Mouse (Mus musculus) c-Kit-positive CD71-negative TER-119-negative erythroid progenitor cells, embryonic 14.5 days (primary cell): ENCODE results near the gene Prss50.
"Not testable (repeated sequence)": the region's sequence is repeated elsewhere in the genome, so short reads cannot be mapped to it uniquely, and the experiment has no call there.

Experiments
- DNase-seq: peaks from one replicate; pipeline ENCODE4 v3.0.0-alpha.2; 2013; ENCODE audit warnings: low read depth

The Prss50 gene

DNA sequence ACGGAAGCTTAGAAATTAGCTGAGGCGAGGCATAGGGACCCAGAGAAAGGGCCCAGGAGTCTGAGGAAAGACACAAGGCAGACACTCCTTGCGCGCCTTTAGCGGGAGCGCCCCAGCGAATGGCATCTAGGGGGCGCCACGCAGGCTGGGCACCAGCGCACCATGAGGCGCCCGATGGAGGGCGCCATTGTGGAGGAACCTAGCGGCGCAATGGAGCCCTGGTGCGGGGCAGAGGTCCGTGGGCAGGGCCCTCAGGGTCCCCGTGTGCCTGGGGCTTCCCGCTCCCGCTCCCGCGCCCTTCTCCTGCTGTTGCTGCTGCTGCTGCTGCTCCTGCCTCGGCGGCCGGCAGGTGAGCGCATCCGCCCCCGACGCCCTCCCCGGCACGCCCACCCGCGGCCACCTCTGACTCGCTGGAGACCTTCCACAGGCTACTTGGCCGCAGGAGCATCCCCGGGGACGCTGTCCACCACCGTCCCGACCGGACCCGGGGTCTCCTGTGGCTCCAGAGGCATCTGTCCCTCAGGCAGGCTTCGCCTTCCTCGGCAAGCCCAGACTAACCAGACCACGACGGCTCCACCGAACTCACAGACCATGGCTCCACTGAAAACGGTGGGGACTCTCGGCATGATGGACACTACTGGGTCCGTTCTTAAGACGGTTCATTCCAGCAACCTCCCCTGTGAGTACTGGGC lies at the start of gene Prss50:
TSS of gene Prss50 (plus strand) at position 187 of the 692 bp plus-strand sequence.
- DNase-seq: no peak

DNA sequence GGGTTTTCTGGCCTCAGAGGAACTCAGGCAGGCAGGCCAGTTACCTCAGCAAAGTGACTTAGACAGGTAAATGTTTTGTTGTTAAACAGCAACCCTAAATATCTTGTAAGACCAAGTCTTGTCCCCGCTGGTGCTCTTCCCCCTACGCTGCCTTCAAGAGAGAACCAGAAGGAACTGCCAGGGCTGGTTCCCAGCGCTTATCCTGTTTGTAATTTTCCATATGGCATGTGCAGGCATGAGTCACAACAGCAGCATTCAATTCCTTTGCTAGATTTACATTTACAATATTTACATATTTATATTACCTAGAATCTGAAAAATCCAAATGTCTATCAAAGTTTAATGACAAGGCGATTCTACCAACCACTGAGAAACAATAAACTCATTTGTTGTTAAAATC lies 47.7 kb upstream of the Prss50 start:
- no peak for DNase-seq

GRCm38 (mm10) chr9:110813789-110814188 lies 44.0 kb upstream of the Prss50 start, which contains the start of gene Prss44:
Gene Prss44 (plus strand): TSS chr9:110813994.
- DNase-seq: no peak

- not testable (repeated sequence) for DNase-seq
These were observed 37.2 kb upstream of the Prss50 start for GRCm38 (mm10) chr9:110820546-110820945.

GRCm38 (mm10) chr9:110821436-110821835 lies 36.3 kb upstream of the Prss50 start:
- DNase-seq: no peak

DNA sequence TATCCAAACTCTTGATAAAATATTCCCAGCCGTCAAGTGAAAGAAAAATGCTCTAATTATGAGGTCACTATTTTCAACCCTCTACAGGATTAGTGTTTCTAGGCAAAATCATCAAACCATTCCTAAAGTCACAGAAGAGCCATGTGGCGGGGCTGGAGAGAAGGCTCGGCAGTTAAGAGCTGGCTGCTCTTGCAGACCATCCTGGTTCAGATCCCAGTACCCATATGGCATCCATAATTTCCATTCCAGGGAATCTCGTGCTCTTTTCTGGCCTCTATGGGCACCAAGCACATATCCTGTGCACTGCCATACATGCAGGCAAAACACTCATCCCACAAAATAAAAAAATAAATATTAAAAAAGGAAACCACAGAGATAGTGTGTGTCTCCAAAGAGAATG lies 32.3 kb upstream of the Prss50 start:
- no peak for DNase-seq

DNA sequence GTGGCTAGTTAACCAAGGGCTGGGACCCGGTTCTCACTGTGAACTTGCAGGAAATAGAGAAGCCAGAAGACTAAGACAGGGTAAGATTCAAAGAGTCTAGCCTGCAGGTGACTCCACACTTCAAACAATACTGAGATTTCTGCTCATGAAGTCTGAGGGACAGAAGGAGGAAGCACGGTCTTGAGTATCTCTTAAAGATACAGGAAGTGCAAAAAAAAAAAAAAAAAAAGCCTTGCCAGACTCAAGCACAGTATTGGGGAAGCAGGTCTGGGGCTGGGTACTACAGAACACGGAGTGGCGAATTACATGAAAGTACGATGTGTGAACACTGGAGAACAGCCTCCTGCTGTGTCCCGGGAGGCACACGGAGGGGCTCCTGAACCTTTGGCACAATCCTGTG lies 31.9 kb upstream of the Prss50 start:
- no peak for DNase-seq

DNA sequence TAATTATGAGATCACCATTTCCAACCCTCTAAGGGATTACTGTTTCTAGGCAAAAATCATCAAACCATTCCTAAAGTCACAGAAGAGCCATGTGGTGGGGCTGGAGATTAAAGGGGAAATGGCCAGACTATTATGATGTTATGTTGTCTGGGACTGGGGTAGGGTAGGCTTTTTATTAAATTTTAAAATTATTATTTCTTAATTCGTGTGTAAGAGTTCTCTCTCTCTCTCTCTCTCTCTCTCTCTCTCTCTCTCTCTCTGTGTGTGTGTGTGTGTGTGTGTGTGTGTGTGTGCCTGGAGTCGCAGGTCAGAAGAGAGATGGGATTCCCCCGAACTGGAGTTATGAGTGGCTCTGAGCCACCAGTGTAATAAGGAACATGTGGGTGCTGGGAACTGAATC lies 31.4 kb upstream of the Prss50 start, which contains the start of gene Prss43:
TSS of gene Prss43 (plus strand) at position 301 of the 400 bp plus-strand sequence.
- no peak for DNase-seq

DNA sequence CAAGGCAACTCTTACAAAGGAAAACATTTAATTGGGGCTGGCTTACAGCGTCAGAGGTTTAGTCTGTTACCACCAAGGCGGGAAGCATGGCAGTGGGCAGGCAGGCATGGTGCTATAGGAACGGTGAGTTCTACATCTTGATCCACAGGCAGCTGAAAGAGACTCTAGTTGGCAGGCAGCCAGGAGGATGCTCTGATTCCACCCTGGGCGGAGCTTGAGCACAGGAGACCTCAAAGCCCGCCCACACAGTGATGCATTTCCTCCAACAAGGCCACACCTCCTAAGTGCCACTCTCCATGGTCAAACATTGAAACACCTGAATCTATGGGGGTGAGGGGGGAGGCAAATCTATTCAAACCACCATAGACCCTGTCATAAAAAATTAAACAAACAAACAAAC lies 24.7 kb upstream of the Prss50 start:
- no peak for DNase-seq

GRCm38 (mm10) chr9:110834411-110834810 lies 23.4 kb upstream of the Prss50 start, which contains the start of gene Prss45:
Gene Prss45 (plus strand): TSS chr9:110834588.
- no peak for DNase-seq

DNA sequence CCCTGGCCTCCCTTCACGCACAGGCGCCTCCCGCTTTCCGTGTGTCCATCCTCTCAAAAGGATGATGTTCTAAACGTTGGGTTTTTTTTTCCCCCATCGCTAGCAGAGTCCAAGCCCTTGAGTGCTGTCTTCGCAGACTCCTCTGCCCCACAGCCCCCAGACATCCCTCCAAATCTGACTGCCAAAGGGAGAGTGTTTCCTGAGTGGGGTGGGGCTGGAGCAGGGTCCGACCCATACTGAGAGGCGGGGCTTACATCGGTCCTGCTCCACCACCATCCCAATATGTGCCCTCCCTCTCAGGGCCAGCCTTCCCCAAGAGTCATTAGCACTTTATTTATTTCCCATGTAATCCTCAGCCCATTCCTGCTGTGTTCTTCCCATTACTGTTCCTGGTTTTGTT lies 22.8 kb upstream of the Prss50 start:
- no peak for DNase-seq

DNA sequence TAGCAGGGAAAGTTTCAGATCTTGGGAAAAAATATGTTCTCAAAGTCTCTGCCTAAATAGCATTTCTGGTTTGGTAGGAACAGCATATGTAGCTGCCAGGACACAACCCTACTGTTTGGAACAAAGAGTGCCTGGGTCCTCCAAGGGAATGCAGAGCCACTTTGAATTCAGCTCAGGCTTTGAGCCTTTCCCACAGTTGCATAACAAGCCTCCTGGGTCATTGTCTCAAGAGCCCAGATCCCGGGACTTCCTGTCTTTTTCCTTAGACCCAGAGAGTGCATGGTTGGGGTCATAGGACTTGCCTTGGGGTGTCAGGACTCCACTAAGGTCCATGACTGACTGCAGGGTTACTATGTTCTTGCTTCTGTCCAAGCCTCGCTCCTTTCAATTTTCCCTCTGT lies 21.7 kb upstream of the Prss50 start:
- DNase-seq: no peak

GRCm38 (mm10) chr9:110840905-110841304 lies 16.9 kb upstream of the Prss50 start:
- DNase-seq: no peak

- no peak for DNase-seq
These were observed 16.3 kb upstream of the Prss50 start for GRCm38 (mm10) chr9:110841438-110841837.

DNA sequence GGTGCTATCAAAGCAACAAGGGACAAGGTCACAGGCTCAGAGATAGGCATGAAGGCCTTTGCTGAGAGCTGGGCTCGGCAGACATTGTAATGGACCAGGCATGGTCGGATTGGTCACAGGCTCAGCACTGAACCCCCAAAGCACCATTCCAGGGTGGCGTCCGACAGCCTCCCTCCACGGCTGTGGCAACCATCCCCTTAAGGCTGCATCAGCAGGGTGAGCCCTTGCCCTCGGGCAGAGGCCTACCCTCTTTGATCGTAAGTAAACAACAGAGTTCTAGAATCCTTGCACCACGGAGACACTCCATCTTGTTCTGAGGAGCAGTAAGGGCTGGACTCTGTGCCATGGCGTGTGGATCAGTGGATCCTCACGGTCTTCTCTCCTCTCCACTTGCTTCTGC lies 13.6 kb upstream of the Prss50 start, which contains the start of gene Prss46:
TSS of gene Prss46 (plus strand) at position 301 of the 400 bp plus-strand sequence.
- DNase-seq: no peak

- no peak for DNase-seq
These were observed 8.6 kb upstream of the Prss50 start for GRCm38 (mm10) chr9:110849162-110849561.

GRCm38 (mm10) chr9:110855903-110856302 lies 1.9 kb upstream of the Prss50 start:
- no peak for DNase-seq

DNA sequence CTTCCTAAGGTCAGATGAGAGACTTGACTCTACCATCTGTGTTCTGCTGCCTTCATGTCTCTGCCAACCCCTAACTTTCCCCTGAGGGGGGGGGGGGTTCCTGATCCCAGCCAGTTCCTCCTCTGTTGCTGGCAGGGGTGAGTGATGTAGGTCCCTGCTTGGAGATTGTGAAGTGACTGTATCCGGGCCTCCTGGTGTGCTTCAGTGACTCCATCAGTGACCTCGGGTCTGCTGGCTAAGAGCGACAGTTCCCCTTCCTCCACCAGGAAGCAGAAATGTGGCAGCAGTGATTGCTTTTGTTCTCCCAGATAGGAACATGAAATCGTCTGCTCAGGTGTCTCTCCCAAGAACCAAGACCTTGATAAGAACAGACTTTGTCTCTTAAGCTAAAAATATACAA lies 847 bp upstream of the Prss50 start:
- no peak for DNase-seq

DNA sequence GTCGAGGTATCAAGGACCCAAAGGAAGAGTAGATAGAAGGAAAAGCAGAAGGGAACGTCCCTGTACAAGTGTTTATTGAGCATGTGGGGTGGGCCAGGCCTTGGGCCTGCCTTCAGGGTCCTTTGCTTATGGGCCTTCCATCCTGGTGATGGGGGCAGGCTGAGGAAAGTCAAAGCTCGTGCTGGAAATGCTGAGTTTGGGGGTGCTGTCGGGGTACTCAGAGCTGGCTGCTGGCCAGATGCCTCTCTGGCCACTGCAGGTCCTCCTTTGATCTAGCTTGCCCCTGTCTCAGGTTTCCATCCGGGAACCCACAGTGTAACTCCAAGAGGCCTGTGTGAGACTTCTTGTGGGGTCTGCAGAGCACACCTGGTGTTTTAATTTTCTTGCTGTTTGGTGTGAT lies 756 bp downstream of the Prss50 start:
- no peak for DNase-seq

DNA sequence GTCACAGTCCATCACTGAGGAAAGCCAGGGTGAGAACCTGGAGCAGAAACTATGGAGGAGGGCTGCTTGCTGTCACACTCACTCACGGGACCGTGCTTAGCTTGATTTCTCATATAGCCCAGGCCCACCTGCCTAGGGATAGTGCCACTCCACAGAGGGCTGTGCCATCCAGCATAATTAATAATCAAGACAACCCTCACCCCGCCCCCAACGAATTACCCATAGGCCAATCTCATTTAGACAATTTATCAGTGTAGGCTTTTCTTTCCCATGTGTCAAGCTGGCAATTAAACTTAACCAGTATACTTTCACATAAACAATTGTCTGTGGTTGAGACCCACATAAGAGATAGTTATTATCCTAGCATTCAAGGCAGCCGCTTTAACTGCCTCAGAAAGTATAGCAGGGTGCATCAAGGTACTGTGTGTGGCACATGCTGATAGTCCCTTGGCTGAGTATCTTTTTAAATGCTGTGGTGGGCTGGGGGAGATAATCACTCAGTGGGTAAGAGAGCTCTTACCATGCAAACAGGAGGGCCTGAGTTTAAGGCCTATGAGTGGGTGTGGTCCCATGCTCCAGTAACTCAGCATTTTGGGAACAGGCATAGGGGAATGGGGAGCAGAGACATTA lies 1.3 kb downstream of the Prss50 start:
- DNase-seq: no peak

DNA sequence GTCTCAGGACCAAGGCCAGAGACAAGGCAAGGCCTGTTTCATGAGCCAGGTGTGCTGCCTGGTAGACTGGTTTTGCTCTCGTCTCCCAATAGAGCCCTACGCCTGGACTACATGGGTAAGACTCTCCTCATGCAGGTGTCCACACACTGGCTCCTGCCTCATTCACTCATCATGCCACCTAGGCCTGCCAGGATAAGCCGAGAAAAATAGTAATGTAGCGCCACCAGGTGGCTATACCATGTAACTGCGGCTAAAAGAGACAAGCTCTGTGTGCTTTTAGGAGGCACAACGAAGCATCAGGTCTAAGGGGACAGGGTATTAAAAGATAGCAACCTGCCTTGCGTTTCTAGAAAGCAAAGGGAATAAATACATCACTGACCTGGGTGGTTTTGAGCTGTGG lies 13.3 kb downstream of the Prss50 start:
- DNase-seq: peak; percentile 55

- no peak for DNase-seq
These were observed 16.2 kb downstream of the Prss50 start for GRCm38 (mm10) chr9:110873681-110874659.
